Mouse (Mus musculus) brain, embryonic 14.5 days (tissue): ENCODE results near the gene Kcnab2. TPM values are rescaled to one million over a fixed set of nuclear protein-coding genes. Genes with fewer than 3 reads are reported as not detected.

Source experiments
- DNase-seq: peaks from one replicate; pipeline ENCODE4 v3.0.0-alpha.2; 2011; ENCODE audit warnings: low read depth
- CTCF ChIP-seq: fragments of 200-500 bp; IDR thresholded peaks from 2 replicates; pipeline ENCODE4 v1.5.1; 2012; ENCODE audit warnings: inconsistent platforms, mild to moderate bottlenecking, moderate library complexity, borderline replicate concordance; ENCODE audit not compliant: insufficient read depth, insufficient read length; ENCODE audit errors: extremely low read depth
- POLR2A ChIP-seq: fragments of 200-500 bp; IDR thresholded peaks from 2 replicates; pipeline ENCODE4 v1.6.1; 2012; ENCODE audit warnings: mild to moderate bottlenecking, inconsistent platforms, borderline replicate concordance; ENCODE audit not compliant: poor library complexity, insufficient read depth, insufficient read length, severe bottlenecking; ENCODE audit errors: extremely low read depth
- polyA plus RNA-seq: library from polyadenylated mRNA; depleted of rRNA; stranded (reverse); fragments of >200 nt; gene quantifications from 2 replicates; pipeline ENCODE4 v1.2.3, GENCODE M21; 2012

The Kcnab2 gene
- polyA plus RNA-seq, 1 experiment, result 15.5 TPM

- TF ChIP-seq CTCF, result no peak
- TF ChIP-seq POLR2A, result no peak
- DNase-seq, result no peak
Observed at GRCm38 (mm10) chr4:152477106-152477465, 585 bp downstream of the Kcnab2 start.

GRCm38 (mm10) chr4:152476427-152477023, 1.1 kb downstream of the Kcnab2 start, which contains the start of gene Nphp4:
Gene Nphp4 (plus strand): TSS chr4:152476706.
- DNase-seq, result peak; percentile 44
- TF ChIP-seq CTCF, result no peak
- TF ChIP-seq POLR2A, result no peak

DNA sequence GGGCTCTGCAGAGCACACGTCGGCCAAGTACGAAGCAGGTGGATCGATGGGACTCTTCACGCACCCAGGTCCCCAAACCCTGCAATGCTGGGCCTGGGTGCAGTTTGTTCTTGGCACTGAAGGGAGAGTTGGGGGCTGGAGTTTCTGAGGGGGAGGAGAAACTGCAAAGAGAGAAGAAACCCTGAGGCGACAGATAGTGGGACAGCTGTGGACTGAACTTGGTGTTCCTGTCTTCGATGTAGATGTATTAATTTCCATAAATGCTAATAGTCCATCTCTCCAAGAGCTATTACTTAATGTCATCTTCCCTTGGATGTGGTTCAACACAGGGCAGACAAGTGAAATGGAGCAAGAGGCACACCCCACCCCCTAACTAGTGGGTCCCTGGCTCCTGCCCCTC, 1.7 kb downstream of the Kcnab2 start:
- no peak for DNase-seq
- no peak for TF ChIP-seq CTCF
- no peak for TF ChIP-seq POLR2A

GRCm38 (mm10) chr4:152467951-152468350, 9.7 kb downstream of the Kcnab2 start:
- TF ChIP-seq CTCF (no peak), POLR2A (no peak)
- DNase-seq, result no peak

GRCm38 (mm10) chr4:152466601-152467000, 11.1 kb downstream of the Kcnab2 start:
- no peak for DNase-seq
- no peak for TF ChIP-seq POLR2A
- TF ChIP-seq CTCF, result no peak

- TF ChIP-seq POLR2A (peak; percentile 18; the same call in 1 of the 2 replicates), CTCF (no peak)
- DNase-seq, result peak; percentile 85
Observed at GRCm38 (mm10) chr4:152465116-152465515, 12.6 kb downstream of the Kcnab2 start.

DNA sequence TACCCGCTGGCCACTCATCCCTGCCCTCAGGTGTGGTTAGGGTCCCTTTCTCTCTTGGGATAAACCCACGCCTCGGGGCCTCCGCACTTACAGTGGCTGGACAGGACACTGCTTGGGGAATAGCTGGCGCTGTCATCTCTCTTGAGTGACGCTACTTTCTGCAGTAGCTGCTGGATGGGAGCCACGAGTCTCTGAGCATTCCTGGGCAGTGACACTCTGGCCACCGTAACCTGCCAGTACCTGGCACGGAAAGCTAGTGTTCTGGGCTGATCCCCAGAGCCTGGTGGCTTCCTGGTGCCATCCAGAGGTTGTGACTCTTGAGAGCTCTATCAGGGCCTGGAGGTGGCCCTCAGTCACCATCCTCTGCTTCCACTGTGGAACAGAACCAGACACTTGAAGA, 14.5 kb downstream of the Kcnab2 start:
- no peak for DNase-seq
- TF ChIP-seq CTCF (no peak), POLR2A (no peak)

- TF ChIP-seq CTCF (no peak), POLR2A (no peak)
- DNase-seq, result no peak
Observed at GRCm38 (mm10) chr4:152462516-152462915, 15.2 kb downstream of the Kcnab2 start.

DNA sequence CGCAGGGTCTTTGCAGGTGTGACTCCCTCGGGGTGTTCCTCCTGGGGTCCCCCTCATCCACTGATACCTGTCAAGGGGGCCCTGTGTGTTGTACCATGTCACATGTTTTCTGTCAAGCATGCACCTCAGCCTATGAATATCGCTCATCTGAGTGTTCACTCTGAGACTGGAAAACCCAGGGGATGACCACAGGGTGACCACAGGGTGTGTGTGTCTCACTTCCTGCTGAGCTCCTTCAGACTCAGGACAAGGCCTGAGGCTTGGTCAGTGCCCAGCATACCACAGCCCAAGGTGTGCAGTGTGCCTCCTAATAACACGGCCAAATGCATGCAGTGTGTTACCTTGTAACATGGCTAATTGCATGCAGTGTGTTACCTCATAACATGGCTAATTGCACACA, 20.0 kb downstream of the Kcnab2 start:
- TF ChIP-seq CTCF, result no peak
- no peak for TF ChIP-seq POLR2A
- DNase-seq, result no peak

- DNase-seq, result peak; percentile 21
- TF ChIP-seq CTCF, result no peak
- no peak for TF ChIP-seq POLR2A
Observed at GRCm38 (mm10) chr4:152456609-152457008, 21.1 kb downstream of the Kcnab2 start.

DNA sequence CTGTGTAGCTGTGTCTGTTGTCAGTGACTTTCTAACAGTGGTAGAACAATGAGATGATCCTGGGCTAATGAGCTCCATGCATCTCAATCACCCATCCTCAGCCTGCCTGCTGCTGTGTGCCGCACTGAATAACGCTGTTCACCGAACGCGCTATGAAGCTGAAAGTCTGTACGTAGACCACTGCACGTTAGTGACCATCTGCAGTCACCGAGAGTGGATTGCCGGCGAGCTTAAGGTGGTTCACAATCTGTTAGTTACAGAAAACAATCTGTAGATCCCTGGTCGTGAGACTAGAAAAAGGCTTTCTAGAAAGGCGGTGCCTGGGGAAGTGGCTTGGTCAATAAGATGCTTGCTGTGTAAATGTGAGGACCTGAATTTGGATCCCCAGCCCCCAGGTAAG, 23.5 kb downstream of the Kcnab2 start:
- no peak for DNase-seq
- TF ChIP-seq CTCF (no peak), POLR2A (no peak)

DNA sequence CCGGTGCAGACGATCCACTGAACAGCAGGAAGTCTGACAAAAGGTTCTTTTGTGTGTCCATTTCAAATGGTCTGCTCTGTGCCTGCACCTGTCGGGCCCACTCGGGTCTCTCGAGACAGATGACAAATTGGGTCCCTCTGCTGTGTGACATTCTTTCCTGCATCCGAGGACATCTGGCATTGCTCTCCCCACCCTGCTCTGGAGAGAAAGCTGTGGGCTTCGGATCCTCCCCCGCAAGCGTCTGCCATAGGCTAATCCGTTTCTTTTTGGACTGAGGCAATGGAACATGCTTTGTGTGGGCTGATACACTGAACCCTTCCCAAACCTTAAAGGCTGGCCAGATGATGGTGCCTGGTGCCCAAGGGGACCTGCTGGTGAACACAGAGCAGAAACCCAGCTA, 24.6 kb downstream of the Kcnab2 start:
- TF ChIP-seq CTCF, result no peak
- TF ChIP-seq POLR2A, result no peak
- peak; percentile 58 for DNase-seq
